Mouse (Mus musculus): ENCODE data around the gene Trnp1. TPM values are rescaled to one million over a fixed set of nuclear protein-coding genes. Genes with fewer than 3 reads are reported as not detected.

The Trnp1 gene
- total and polyA plus RNA-seq, 2 experiments from 2014 or later, result 15.2 to 52.2 TPM

- Histone ChIP-seq H3K9me3 (ENCODE audit: low read length) (no peaks in the 10 kb centered on the region), H3K27ac (ENCODE audit: low read depth, low read length) (no peak overlapping the region), H3K4me3 (ENCODE audit: low read depth, low read length) (no peak overlapping the region), H3K4me1 (ENCODE audit: insufficient read depth, low read length) (0 out of 2 replicates have a peak, but pooled peaks cover 4% of the 10 kb centered on the region), H3K27me3 (ENCODE audit: insufficient read depth, low read length) (no peaks in the 10 kb centered on the region; the same call in 1 of the 2 replicates), H3K36me3 (ENCODE audit: insufficient read depth, low read length) (no peaks in the 10 kb centered on the region), H3K4me2 (ENCODE audit: low read depth, low read length, poor library complexity, severe bottlenecking) (no peak overlapping the region), H3K9ac (replicated peaks; ENCODE audit: low read length, poor library complexity, severe bottlenecking) (no peak overlapping the region)
- no peak for ATAC-seq (ENCODE audit: low FRiP score)
- no peak for DNase-seq (ENCODE audit: low spot score)
- 61% methylated on average over 4 of the region's 4 CpGs for WGBS
- TF ChIP-seq CTCF (IDR thresholded peaks at IDR 0.05), result no peak
Measured at GRCm38 (mm10) chr4:133489489-133490245, 8.7 kb downstream of the Trnp1 start.

- Histone ChIP-seq H3K27me3 (ENCODE audit: insufficient read depth, low read length) (no peaks in the 10 kb centered on the region), H3K36me3 (ENCODE audit: insufficient read depth, low read length) (no peaks in the 10 kb centered on the region), H3K4me2 (ENCODE audit: low read depth, low read length, poor library complexity, severe bottlenecking) (no peak overlapping the region), H3K9me3 (ENCODE audit: low read length) (no peaks in the 10 kb centered on the region), H3K27ac (ENCODE audit: low read depth, low read length) (no peak overlapping the region), H3K4me1 (ENCODE audit: insufficient read depth, low read length) (no peaks in the 10 kb centered on the region), H3K9ac (replicated peaks; ENCODE audit: low read length, poor library complexity, severe bottlenecking) (no peak overlapping the region), H3K4me3 (ENCODE audit: low read depth, low read length) (no peak overlapping the region)
- 87% methylated on average over 20 of the region's 20 CpGs for WGBS
- no peak for TF ChIP-seq CTCF (IDR thresholded peaks at IDR 0.05)
- ATAC-seq (ENCODE audit: low FRiP score) (no peak), DNase-seq (ENCODE audit: low spot score) (no peak)
Measured at GRCm38 (mm10) chr4:133488619-133489392, 9.5 kb downstream of the Trnp1 start.

- Histone ChIP-seq H3K9me3 (ENCODE audit: low read length) (no peaks in the 10 kb centered on the region), H3K4me3 (ENCODE audit: low read depth, low read length) (no peak overlapping the region), H3K27ac (ENCODE audit: low read depth, low read length) (no peak overlapping the region), H3K4me1 (ENCODE audit: insufficient read depth, low read length) (no peaks in the 10 kb centered on the region), H3K4me2 (ENCODE audit: low read depth, low read length, poor library complexity, severe bottlenecking) (no peak overlapping the region), H3K36me3 (ENCODE audit: insufficient read depth, low read length) (no peaks in the 10 kb centered on the region), H3K9ac (replicated peaks; ENCODE audit: low read length, poor library complexity, severe bottlenecking) (no peak overlapping the region), H3K27me3 (ENCODE audit: insufficient read depth, low read length) (peaks cover 5% of the 10 kb centered on the region; the same call in 1 of the 2 replicates)
- DNase-seq (ENCODE audit: low spot score) (no peak), ATAC-seq (ENCODE audit: low FRiP score) (no peak)
- TF ChIP-seq CTCF (IDR thresholded peaks at IDR 0.05), result no peak
- 93% methylated on average over 26 of the region's 26 CpGs for WGBS
Measured at GRCm38 (mm10) chr4:133486673-133487357, 11.5 kb downstream of the Trnp1 start.

- H3K4me1 ChIP-seq (ENCODE audit: insufficient read depth, low read length), result no peaks in the 10 kb centered on the region
- ATAC-seq (ENCODE audit: low FRiP score), result no peak
Measured at GRCm38 (mm10) chr4:133485691-133486425, 12.5 kb downstream of the Trnp1 start.

GRCm38 (mm10) chr4:133484266-133485025 is 13.9 kb downstream of the Trnp1 start:
- Histone ChIP-seq H3K27ac (ENCODE audit: low read depth, low read length) (no peak overlapping the region), H3K9me3 (ENCODE audit: low read length) (no peaks in the 10 kb centered on the region), H3K36me3 (ENCODE audit: insufficient read depth, low read length) (no peaks in the 10 kb centered on the region), H3K27me3 (ENCODE audit: insufficient read depth, low read length) (peaks cover 21% of the 10 kb centered on the region), H3K4me3 (ENCODE audit: low read depth, low read length) (no peak overlapping the region), H3K4me1 (ENCODE audit: insufficient read depth, low read length) (no peaks in the 10 kb centered on the region), H3K9ac (replicated peaks; ENCODE audit: low read length, poor library complexity, severe bottlenecking) (no peak overlapping the region), H3K4me2 (ENCODE audit: low read depth, low read length, poor library complexity, severe bottlenecking) (peak overlapping the region; percentile 13)
- ATAC-seq (ENCODE audit: low FRiP score) (no peak), DNase-seq (ENCODE audit: low spot score) (no peak)
- TF ChIP-seq CTCF (IDR thresholded peaks at IDR 0.05), result no peak
- 18% methylated on average over 22 of the region's 22 CpGs for WGBS

More at GRCm38 (mm10) chr4:133485691-133486425, 12.5 kb downstream of the Trnp1 start:
- H3K36me3 ChIP-seq (ENCODE audit: insufficient read depth, low read length), result no peaks in the 10 kb centered on the region
- no peak overlapping the region for H3K9ac ChIP-seq (replicated peaks; ENCODE audit: low read length, poor library complexity, severe bottlenecking)
- no peak overlapping the region for H3K4me3 ChIP-seq (ENCODE audit: low read depth, low read length)
- WGBS, result 92% methylated on average over 28 of the region's 28 CpGs
- H3K27ac ChIP-seq (ENCODE audit: low read depth, low read length), result no peak overlapping the region
- no peaks in the 10 kb centered on the region for H3K9me3 ChIP-seq (ENCODE audit: low read length)
- peaks cover 13% of the 10 kb centered on the region for H3K27me3 ChIP-seq (ENCODE audit: insufficient read depth, low read length)
- TF ChIP-seq CTCF (IDR thresholded peaks at IDR 0.05), result no peak
- H3K4me2 ChIP-seq (ENCODE audit: low read depth, low read length, poor library complexity, severe bottlenecking), result no peak overlapping the region
- no peak for DNase-seq (ENCODE audit: low spot score)
